Mouse (Mus musculus): ENCODE results near the gene Ldlrad2. TPM values are rescaled to one million over a fixed set of nuclear protein-coding genes. Genes with fewer than 3 reads are reported as not detected.

Ldlrad2 gene
- not detected in 2 replicates for polyA plus RNA-seq (2012; ENCODE audit: insufficient read depth, insufficient read length, missing spikeins)

GRCm38 (mm10) chr4:137574469-137574868 is at the start of gene Ldlrad2:
Gene Ldlrad2 (minus strand): TSS chr4:137574569.
- Histone ChIP-seq H3K4me3 (ENCODE audit: insufficient read depth, low read length) (no peak within 1 kb of the TSS), H3K27ac (ENCODE audit: insufficient read depth, low read depth, low read length) (no peak within 1 kb of the TSS), H3K4me1 (ENCODE audit: control insufficient read depth, insufficient read depth, low read length) (no peaks in the 10 kb centered on the region)
- TF ChIP-seq CTCF (IDR thresholded peaks at IDR 0.05; ENCODE audit: low read depth, low read length) (no peak), POLR2A (IDR thresholded peaks at IDR 0.05; ENCODE audit: borderline replicate concordance, low read depth, low read length) (no peak)

- H3K4me1 ChIP-seq (ENCODE audit: control insufficient read depth, insufficient read depth, low read length) = peaks cover 10% of the 10 kb centered on the region
- no peak overlapping the region for H3K4me3 ChIP-seq (ENCODE audit: insufficient read depth, low read length)
- H3K27ac ChIP-seq (ENCODE audit: insufficient read depth, low read depth, low read length) = no peak overlapping the region
- TF ChIP-seq POLR2A (IDR thresholded peaks at IDR 0.05; ENCODE audit: borderline replicate concordance, low read depth, low read length) (no peak), CTCF (IDR thresholded peaks at IDR 0.05; ENCODE audit: low read depth, low read length) (no peak)
Observed at GRCm38 (mm10) chr4:137622847-137623246, 48.5 kb upstream of the Ldlrad2 start.

DNA sequence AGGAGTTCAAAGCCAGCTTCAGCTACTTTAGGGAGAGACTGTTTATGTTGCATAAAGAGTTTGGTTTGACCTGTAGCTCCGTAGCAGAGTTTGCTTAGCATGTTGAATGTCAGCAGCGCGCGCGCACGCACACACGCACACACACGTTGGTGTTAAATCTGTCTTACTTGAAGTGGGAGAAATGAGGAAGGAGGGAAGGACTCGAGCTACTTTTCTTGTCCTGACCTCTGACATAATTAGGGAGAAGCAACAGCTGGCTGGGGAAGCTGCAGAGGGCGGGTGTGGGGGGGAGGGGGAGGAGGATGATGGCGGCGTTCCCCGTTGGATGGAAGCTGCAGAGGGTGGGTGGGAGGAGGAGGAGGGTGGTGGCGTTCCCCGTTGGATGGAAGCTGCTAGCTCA is 35.9 kb upstream of the Ldlrad2 start:
- H3K4me1 ChIP-seq (ENCODE audit: control insufficient read depth, insufficient read depth, low read length) = peaks cover 37% of the 10 kb centered on the region
- H3K4me3 ChIP-seq (ENCODE audit: insufficient read depth, low read length) = peak overlapping the region; percentile 36
- no peak for TF ChIP-seq CTCF (IDR thresholded peaks at IDR 0.05; ENCODE audit: low read depth, low read length)
- TF ChIP-seq POLR2A (IDR thresholded peaks at IDR 0.05; ENCODE audit: borderline replicate concordance, low read depth, low read length) = no peak
- H3K27ac ChIP-seq (ENCODE audit: insufficient read depth, low read depth, low read length) = peak overlapping the region; percentile 90

DNA sequence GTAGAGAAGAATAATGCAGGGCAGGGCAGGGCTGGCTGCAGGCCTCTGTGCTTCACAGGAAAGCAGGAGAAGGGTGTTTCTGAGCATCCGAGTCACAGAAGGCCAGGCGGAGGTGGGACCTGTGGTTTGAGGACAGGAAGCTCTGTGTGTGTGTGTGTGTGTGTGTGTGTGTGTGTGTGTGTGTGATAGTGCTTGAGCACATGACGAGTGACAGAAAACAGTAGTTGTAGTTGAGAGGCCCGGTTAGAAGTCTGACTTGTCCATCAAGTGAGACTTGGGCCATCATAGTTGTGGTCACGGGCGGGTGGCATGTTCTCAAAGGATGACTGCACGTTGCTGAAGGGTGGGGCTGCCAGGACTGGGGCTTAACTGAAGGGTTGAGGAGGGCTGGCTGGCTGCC is 35.3 kb upstream of the Ldlrad2 start:
- no peak for TF ChIP-seq CTCF (IDR thresholded peaks at IDR 0.05; ENCODE audit: low read depth, low read length)
- no peak for TF ChIP-seq POLR2A (IDR thresholded peaks at IDR 0.05; ENCODE audit: borderline replicate concordance, low read depth, low read length)
- peak overlapping the region; percentile 36; the same call in 1 of the 2 replicates for H3K4me3 ChIP-seq (ENCODE audit: insufficient read depth, low read length)
- peak overlapping the region; percentile 90 for H3K27ac ChIP-seq (ENCODE audit: insufficient read depth, low read depth, low read length)
- peaks cover 37% of the 10 kb centered on the region for H3K4me1 ChIP-seq (ENCODE audit: control insufficient read depth, insufficient read depth, low read length)

DNA sequence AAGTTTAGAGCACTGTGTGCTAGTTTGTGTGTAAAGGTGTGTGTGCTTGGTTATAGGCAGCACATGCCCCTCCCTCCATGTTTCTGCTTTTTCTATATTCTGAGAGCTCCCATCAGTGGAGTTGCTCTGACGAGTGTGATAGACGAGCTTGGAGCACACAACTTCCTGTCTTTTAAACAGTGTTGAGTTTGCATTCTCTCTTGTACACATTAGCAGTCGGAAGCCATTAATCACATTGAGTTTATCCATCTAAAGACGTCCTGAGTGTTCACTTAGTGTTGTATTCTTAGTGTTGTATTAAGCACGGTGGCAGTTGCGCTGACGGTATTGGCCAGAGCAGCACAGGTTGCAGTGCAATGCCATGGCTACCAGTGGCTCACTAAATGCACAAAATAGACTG is 34.9 kb upstream of the Ldlrad2 start:
- peak overlapping the region; percentile 90 for H3K27ac ChIP-seq (ENCODE audit: insufficient read depth, low read depth, low read length)
- no peak overlapping the region for H3K4me3 ChIP-seq (ENCODE audit: insufficient read depth, low read length)
- H3K4me1 ChIP-seq (ENCODE audit: control insufficient read depth, insufficient read depth, low read length) = peaks cover 39% of the 10 kb centered on the region
- TF ChIP-seq POLR2A (IDR thresholded peaks at IDR 0.05; ENCODE audit: borderline replicate concordance, low read depth, low read length) (no peak), CTCF (IDR thresholded peaks at IDR 0.05; ENCODE audit: low read depth, low read length) (no peak)

- no peak for TF ChIP-seq CTCF (IDR thresholded peaks at IDR 0.05; ENCODE audit: low read depth, low read length)
- no peak for TF ChIP-seq POLR2A (IDR thresholded peaks at IDR 0.05; ENCODE audit: borderline replicate concordance, low read depth, low read length)
- Histone ChIP-seq H3K27ac (ENCODE audit: insufficient read depth, low read depth, low read length) (no peak overlapping the region), H3K4me3 (ENCODE audit: insufficient read depth, low read length) (no peak overlapping the region), H3K4me1 (ENCODE audit: control insufficient read depth, insufficient read depth, low read length) (peaks cover 50% of the 10 kb centered on the region)
Observed at GRCm38 (mm10) chr4:137607023-137607422, 32.7 kb upstream of the Ldlrad2 start.

GRCm38 (mm10) chr4:137603449-137604171 is 29.2 kb upstream of the Ldlrad2 start:
- peak overlapping the region; percentile 56 for H3K27ac ChIP-seq (ENCODE audit: insufficient read depth, low read depth, low read length)
- peaks cover 30% of the 10 kb centered on the region for H3K4me1 ChIP-seq (ENCODE audit: control insufficient read depth, insufficient read depth, low read length)
- no peak overlapping the region for H3K4me3 ChIP-seq (ENCODE audit: insufficient read depth, low read length)
- TF ChIP-seq CTCF (IDR thresholded peaks at IDR 0.05; ENCODE audit: low read depth, low read length) (no peak), POLR2A (IDR thresholded peaks at IDR 0.05; ENCODE audit: borderline replicate concordance, low read depth, low read length) (no peak)

DNA sequence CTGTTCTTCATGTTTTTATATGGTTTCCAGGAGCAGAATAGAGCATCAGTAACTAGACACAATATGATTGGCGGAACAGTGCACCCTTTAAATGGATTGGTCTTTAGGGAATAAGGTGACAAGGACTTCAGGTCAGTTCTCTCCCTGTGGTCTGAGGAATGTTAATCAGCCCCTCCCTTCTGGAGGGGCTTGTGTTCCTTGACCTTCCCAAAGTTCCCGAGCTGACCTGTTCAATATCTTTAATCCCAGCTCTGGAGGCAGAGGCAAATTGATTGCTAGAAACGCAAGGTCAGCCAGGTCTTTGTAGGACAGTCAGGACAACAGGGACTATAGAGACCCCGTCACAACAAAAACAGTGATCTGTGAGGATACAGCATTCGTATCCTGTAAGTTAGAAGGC is 24.2 kb upstream of the Ldlrad2 start:
- TF ChIP-seq POLR2A (IDR thresholded peaks at IDR 0.05; ENCODE audit: borderline replicate concordance, low read depth, low read length) (no peak), CTCF (IDR thresholded peaks at IDR 0.05; ENCODE audit: low read depth, low read length) (no peak)
- Histone ChIP-seq H3K4me1 (ENCODE audit: control insufficient read depth, insufficient read depth, low read length) (peaks cover 46% of the 10 kb centered on the region), H3K27ac (ENCODE audit: insufficient read depth, low read depth, low read length) (no peak overlapping the region), H3K4me3 (ENCODE audit: insufficient read depth, low read length) (no peak overlapping the region)

DNA sequence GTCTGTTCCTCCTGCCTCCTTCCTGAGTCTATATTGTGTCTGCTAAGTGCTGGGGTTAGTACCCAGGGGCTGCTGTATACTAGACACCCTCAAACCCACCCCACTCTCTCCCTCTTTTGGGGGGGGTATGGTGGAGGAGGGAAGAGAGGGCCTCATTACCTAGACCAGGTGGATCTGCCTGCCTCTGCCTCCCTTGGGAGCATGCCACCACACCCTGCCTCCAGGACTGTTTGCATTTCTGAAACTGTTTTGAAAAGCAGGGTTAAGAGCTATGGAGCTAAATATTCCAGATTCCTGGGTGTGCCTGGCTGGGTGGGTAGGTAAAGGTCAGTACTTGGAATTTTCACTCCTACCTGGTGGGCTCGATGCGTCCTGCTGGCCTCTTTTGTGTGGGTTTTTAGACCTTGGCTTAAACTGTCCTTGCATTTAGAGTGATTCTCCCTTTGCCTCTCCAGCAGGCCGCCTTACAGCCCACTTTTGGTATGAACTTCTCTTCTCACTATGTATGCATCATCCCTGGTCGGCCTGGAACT is 22.8 kb upstream of the Ldlrad2 start:
- Histone ChIP-seq H3K4me3 (ENCODE audit: insufficient read depth, low read length) (no peak overlapping the region), H3K27ac (ENCODE audit: insufficient read depth, low read depth, low read length) (no peak overlapping the region), H3K4me1 (ENCODE audit: control insufficient read depth, insufficient read depth, low read length) (peaks cover 38% of the 10 kb centered on the region)
- TF ChIP-seq CTCF (IDR thresholded peaks at IDR 0.05; ENCODE audit: low read depth, low read length) = no peak
- TF ChIP-seq POLR2A (IDR thresholded peaks at IDR 0.05; ENCODE audit: borderline replicate concordance, low read depth, low read length) = no peak

Data from bone marrow macrophage, adult 2 months (primary cell).